Comparison of ENCODE assay signal across 8 mouse cellular contexts in the genomic region with DNA sequence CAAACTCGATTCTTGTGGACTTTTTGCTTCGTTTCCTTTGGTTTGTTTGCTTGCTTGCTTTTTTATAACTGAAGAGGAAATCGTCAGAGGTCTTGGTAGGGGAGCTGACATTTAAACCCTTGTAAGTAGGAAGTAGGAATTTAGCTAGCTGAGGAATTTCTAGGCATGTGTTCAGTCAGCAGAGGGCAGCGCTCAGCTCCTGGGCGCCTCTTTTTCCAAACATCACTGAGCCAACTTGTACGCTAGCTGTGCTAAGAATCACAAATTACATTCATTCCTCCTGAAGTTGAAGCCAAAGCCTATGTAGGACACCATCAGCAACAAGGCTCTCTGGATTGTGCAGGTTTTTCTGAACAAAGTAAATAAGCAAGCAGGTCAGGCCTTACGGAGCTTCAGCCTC. TPM values are rescaled to one million over a fixed set of nuclear protein-coding genes. Genes with fewer than 3 reads are reported as not detected.
A peak's percentile ranks its signal among the peaks of the same experiment; 100 is the strongest.
DNase-seq lines count a peak whose midpoint lies in the region; ATAC-seq and TF ChIP-seq lines count a peak whose summit lies in the region.

No protein-coding gene starts in this region.

- 0 out of 2 replicates have a peak, but pooled peaks cover 5% of the 10 kb centered on the region for H3K4me1 ChIP-seq in intestine, embryonic 14.5 days (replicated peaks; ENCODE audit: control insufficient read depth, insufficient read depth, low read length)
- H3K4me1 ChIP-seq in intestine, embryonic 15.5 days (replicated peaks): no peaks in the 10 kb centered on the region
- H3K4me1 ChIP-seq in thymus, adult 2 months (replicated peaks; ENCODE audit: control insufficient read depth, insufficient read depth, low read length): no peaks in the 10 kb centered on the region

- WGBS in intestine, embryonic 14.5 days: 35% methylated on average over 7 of the region's 7 CpGs
- 32% methylated on average over 7 of the region's 7 CpGs for WGBS in intestine, embryonic 15.5 days
- WGBS in thymus, adult 2 months: 30% methylated on average over 7 of the region's 7 CpGs

- no peaks in the 10 kb centered on the region for H3K79me2 ChIP-seq in C2C12 (ENCODE audit: control insufficient read depth, insufficient read depth)

- H3ac ChIP-seq in C2C12 (ENCODE audit: control insufficient read depth, insufficient read length, low read depth): no peak overlapping the region

- TF ChIP-seq CTCF in C2C12 (IDR thresholded peaks at IDR 0.05; ENCODE audit: control insufficient read depth, insufficient read depth, insufficient read length): peak; percentile 17
- no peak for TF ChIP-seq CTCF in thymus, adult 2 months (IDR thresholded peaks at IDR 0.05; ENCODE audit: borderline replicate concordance, control insufficient read depth, extremely low read depth, insufficient read depth, low read length, poor library complexity)

- no peak overlapping the region for H3K9ac ChIP-seq in intestine, embryonic 14.5 days (ENCODE audit: low read length)
- H3K9ac ChIP-seq in intestine, embryonic 15.5 days: no peak overlapping the region

- no peaks in the 10 kb centered on the region for H3K36me3 ChIP-seq in intestine, embryonic 14.5 days (ENCODE audit: control insufficient read depth, insufficient read depth, low read length)
- no peaks in the 10 kb centered on the region for H3K36me3 ChIP-seq in intestine, embryonic 15.5 days
- H3K36me3 ChIP-seq in C2C12 (ENCODE audit: control insufficient read depth, insufficient read depth): no peaks in the 10 kb centered on the region
- H3K36me3 ChIP-seq in thymus, adult 2 months (ENCODE audit: control insufficient read depth, insufficient read depth, low read length): no peaks in the 10 kb centered on the region

- H3K79me3 ChIP-seq in C2C12 (ENCODE audit: low read depth): no peaks in the 10 kb centered on the region

- H3K4me2 ChIP-seq in intestine, embryonic 14.5 days (ENCODE audit: low read length): no peak overlapping the region
- no peak overlapping the region for H3K4me2 ChIP-seq in intestine, embryonic 15.5 days (replicated peaks)

- TF ChIP-seq POLR2A in thymus, adult 2 months (IDR thresholded peaks at IDR 0.05; ENCODE audit: control insufficient read depth, extremely low read depth, insufficient read depth, low read length, poor library complexity): no peak

- H3K27ac ChIP-seq in intestine, embryonic 14.5 days (ENCODE audit: low read depth): no peak overlapping the region
- no peak overlapping the region for H3K27ac ChIP-seq in intestine, embryonic 15.5 days
- H3K27ac ChIP-seq in thymus, adult 2 months (ENCODE audit: control insufficient read depth, insufficient read depth, low read length): no peak overlapping the region

- ATAC-seq in intestine, embryonic 14.5 days (replicated peaks; ENCODE audit: low FRiP score, low TSS enrichment, low read depth): no peak
- no peak for ATAC-seq in intestine, embryonic 15.5 days

- H3K27me3 ChIP-seq in intestine, embryonic 14.5 days (replicated peaks; ENCODE audit: control insufficient read depth, insufficient read depth, low read length): no peaks in the 10 kb centered on the region
- H3K27me3 ChIP-seq in intestine, embryonic 15.5 days (replicated peaks): no peaks in the 10 kb centered on the region
- H3K27me3 ChIP-seq in C2C12 (ENCODE audit: control insufficient read depth, insufficient read depth, insufficient read length): no peaks in the 10 kb centered on the region
- H3K27me3 ChIP-seq in thymus, adult 2 months (ENCODE audit: control insufficient read depth, insufficient read depth, low read length): no peaks in the 10 kb centered on the region

- H3K4me3 ChIP-seq in intestine, embryonic 14.5 days (ENCODE audit: low read depth, low read length): no peak overlapping the region
- no peak overlapping the region for H3K4me3 ChIP-seq in intestine, embryonic 15.5 days (replicated peaks)
- no peak overlapping the region for H3K4me3 ChIP-seq in C2C12 (ENCODE audit: insufficient read depth, poor library complexity, severe bottlenecking)
- H3K4me3 ChIP-seq in thymus, adult 2 months (ENCODE audit: control insufficient read depth, insufficient read depth, low read length): no peak overlapping the region

- DNase-seq in intestine, embryonic 14.5 days (ENCODE audit: low spot score): peak; percentile 61
- DNase-seq in adrenal gland, adult 2 months: peak; percentile 40
- peak; percentile 71 for DNase-seq in kidney, postnatal 10 days
- peak; percentile 27 for DNase-seq in retina, postnatal 1 day
- no peak for DNase-seq in thymus, adult 2 months
- no peak for DNase-seq in thymus, adult 18-20 months

- H3K9me3 ChIP-seq in intestine, embryonic 14.5 days (ENCODE audit: control insufficient read depth, low read length): no peaks in the 10 kb centered on the region
- H3K9me3 ChIP-seq in intestine, embryonic 15.5 days: no peaks in the 10 kb centered on the region

TF ChIP-seq in C2C12, 6 proteins besides CTCF, POLR2A, EP300 and RAD21:
- TF ChIP-seq CEBPB (IDR thresholded peaks at IDR 0.05; ENCODE audit: low read depth) (no peak), MYOG (IDR thresholded peaks at IDR 0.05; ENCODE audit: control insufficient read depth, extremely low read depth, insufficient read length) (no peak), USF1 (IDR thresholded peaks at IDR 0.05; ENCODE audit: low read depth) (no peak), MAX (IDR thresholded peaks at IDR 0.05) (no peak), MYOD1 (IDR thresholded peaks at IDR 0.05; ENCODE audit: control insufficient read depth, insufficient read length, low read depth) (no peak), FOSL1 (IDR thresholded peaks at IDR 0.05; ENCODE audit: insufficient read depth, low read length, poor library complexity, severe bottlenecking) (no peak)

RNA-seq across cellular contexts. Expression of a gene that starts 7.4 kb away (rescaled TPM):
- polyA plus RNA-seq in intestine, embryonic 14.5 days (2014; fragmentation: Nextera tagmentation; extraction: Ambion mirVana): 0.99 and 1.6 TPM in 2 replicates
- 1.2 and 1.6 TPM in 2 replicates for polyA plus RNA-seq in intestine, embryonic 15.5 days (2015; fragmentation: Nextera tagmentation; extraction: Ambion mirVana)
- polyA plus RNA-seq in C2C12 (2012; fragmentation: generic; extraction: Trizol): 5.9 TPM
- 1 to 10 TPM; 5.9 to 9.4 TPM for total RNA-seq in adrenal gland, adult 2 months (2021)
- polyA plus RNA-seq in adrenal gland, adult 2 months (2012; rRNA removed): 1.2 and 1.5 TPM in 2 replicates
- 4.3 and 5.2 TPM in 2 replicates for polyA plus RNA-seq in thymus, adult 2 months (2012; rRNA removed)

Comparison
In these comparisons a context has a peak if more than half of its experiments do, and no peak if none do; other contexts are left out.
1. DNase-seq: peak in intestine, embryonic 14.5 days (single experiment), adrenal gland, adult 2 months (single experiment), kidney, postnatal 10 days (single experiment) and retina, postnatal 1 day (single experiment); none in thymus, adult 2 months (single experiment) and thymus, adult 18-20 months (0 of 2).